Mouse (Mus musculus): ENCODE data around the gene Cldnd1.

GRCm38 (mm10) chr16:58684537-58684936 is 43.2 kb upstream of the Cldnd1 start:
- no peak for TF ChIP-seq GATA1 (IDR thresholded peaks at IDR 0.05; ENCODE audit: borderline replicate concordance, low read length)
- no peak for TF ChIP-seq FLI1 (IDR thresholded peaks at IDR 0.05; ENCODE audit: low read length)

Data from megakaryocyte, embryonic 14.5 days (primary cell).